17 mouse cellular contexts compared by ENCODE assay signal in genomic region chr13:51333481-51333880, GRCm38 (mm10).
A peak's percentile ranks its signal among the peaks of the same experiment; 100 is the strongest.
DNase-seq lines count a peak whose midpoint lies in the region; ATAC-seq and TF ChIP-seq lines count a peak whose summit lies in the region.
"Had no signal": no experiment of that assay in that cellular context is flagged by ENCODE, and none has a peak within 500 bp of the region (broad histone marks: within the 10 kb centered on the region; RNA-seq: fewer than 3 reads in every experiment).

No protein-coding gene starts in this region.

- no peaks in the 10 kb centered on the region for H3K27me3 ChIP-seq in Patski
- H3K27me3 ChIP-seq: embryonic facial prominence, embryonic 12.5 days; forebrain, embryonic 12.5 days had no signal

- peak; percentile 87 for DNase-seq in heart, adult 11 months
- DNase-seq in heart, adult 18-20 months, result no peak
- no peak for DNase-seq in Patski (ENCODE audit: low read depth, low spot score)
- DNase-seq in adrenal gland, adult 8-10 months, result no peak
- DNase-seq in retina, postnatal 1 day, result no peak
- DNase-seq: adrenal gland, adult 2 months; adrenal gland, postnatal 14 days; adrenal gland, postnatal 36 days; cerebellum, adult 11-12 months; cerebellum, adult 2 months; cerebellum, adult 9-10 months; cerebellum, postnatal 10 days; cerebellum, postnatal 25 days had no signal

- TF ChIP-seq CTCF in Patski (IDR thresholded peaks at IDR 0.05), result no peak

- in situ Hi-C loops in Patski (cut with MboI; ENCODE audit: low pct_unique_long_range_greater_than_20kb), result loop anchor here (5.0 kb wide), 1 partner anchor 79 kb away; no protein-coding TSS in a partner anchor

- CTCF ChIA-PET in Patski (lab: Charles Lee), result interaction anchor here (0.8 to 1.0 kb wide), 2 partner anchors 10 to 20 kb away, joined by 3 read pairs; no protein-coding TSS in a partner anchor

- POLR2A ChIA-PET in Patski (lab: Charles Lee), result no interaction called here

- peak; percentile 92 for ATAC-seq in Patski
- ATAC-seq: forebrain, embryonic 14.5 days; forebrain, embryonic 16.5 days had no signal
